Mouse (Mus musculus) layer of hippocampus, adult 8-10 months (tissue): ENCODE measurements around the gene F11r. TPM values are rescaled to one million over a fixed set of nuclear protein-coding genes. Genes with fewer than 3 reads are reported as not detected.

Experiments
- total RNA-seq, 4 experiments: library from RNA; stranded (reverse); gene quantifications; 2 replicates each; pipeline ENCODE4 v1.2.4; 2022

The F11r gene
- total RNA-seq, 4 experiments from 2014 or later = 4.8 to 18.6 (median 11.1) TPM

Other genes starting within 250 kb of the F11r start
- gene Pcp4l1, start 241.3 kb upstream of the F11r start, total RNA-seq = 10 to 100 TPM; 42.4 to 47.5 (median 44.4) TPM
- under 1 TPM in 2 of 4 experiments, not detected in 2; 0.10 to 0.36 TPM for gene Nr1i3, start 223.6 kb upstream of the F11r start, total RNA-seq
- gene Tomm40l, start 215.0 kb upstream of the F11r start, total RNA-seq = 10 to 100 TPM; 69.3 to 85.0 (median 74.9) TPM
- 1 to 10 TPM; 1.9 to 3.1 (median 2.5) TPM for gene Apoa2, start 212.5 kb upstream of the F11r start, total RNA-seq
- gene Fcer1g, start 203.2 kb upstream of the F11r start, total RNA-seq = 10 to 100 TPM; 10.9 to 95.1 (median 48.8) TPM
- gene Adamts4, start 187.1 kb upstream of the F11r start, total RNA-seq = 10 to 100 TPM; 11.6 to 13.7 (median 12.4) TPM
- gene Ndufs2, start 186.1 kb upstream of the F11r start, total RNA-seq = 100 to 1,000 TPM; 263 to 286 (median 271) TPM
- 10 to 100 TPM; 63.5 to 76.8 (median 70.2) TPM for gene B4galt3, start 167.2 kb upstream of the F11r start, total RNA-seq
- gene Ppox, start 156.3 kb upstream of the F11r start, total RNA-seq = 10 to 100 TPM; 28.5 to 37.1 (median 33.3) TPM
- 10 to 100 TPM; 53.7 to 63.6 (median 58.8) TPM for gene Usp21, start 149.5 kb upstream of the F11r start, total RNA-seq
- 100 to 1,000 TPM; 101 to 113 (median 108) TPM for gene Ufc1, start 142.5 kb upstream of the F11r start, total RNA-seq
- gene Dedd, start 108.4 kb upstream of the F11r start, total RNA-seq = 10 to 100 TPM; 35.7 to 41.2 (median 38.2) TPM
- gene Nit1, start 91.9 kb upstream of the F11r start, total RNA-seq = 10 to 100 TPM; 40.1 to 54.1 (median 45.6) TPM
- gene Pfdn2, start 91.9 kb upstream of the F11r start, total RNA-seq = 100 to 1,000 TPM in 3 of 4 experiments, 10 to 100 TPM in 1; 97.7 to 171 (median 130) TPM
- 10 to 100 TPM in 2 of 4 experiments, 1 to 10 TPM in 2; 5.1 to 11.7 (median 8.2) TPM for gene Klhdc9, start 76.7 kb upstream of the F11r start, total RNA-seq
- gene Nectin4, start 67.4 kb upstream of the F11r start, total RNA-seq = 1 to 10 TPM; 5.6 to 7.6 (median 6.5) TPM
- 1 to 10 TPM; 1.9 to 8.7 (median 4.9) TPM for gene Arhgap30, start 48.6 kb upstream of the F11r start, total RNA-seq
- 100 to 1,000 TPM; 110 to 142 (median 124) TPM for gene Usf1, start 26.2 kb upstream of the F11r start, total RNA-seq
- 10 to 100 TPM in 1 of 4 experiments, 1 to 10 TPM in 3; 3.0 to 10.0 (median 4.6) TPM for gene Tstd1, start 18.7 kb upstream of the F11r start, total RNA-seq
- 1 to 10 TPM; 5.1 to 6.3 (median 5.6) TPM for gene Alyref2, start 65.9 kb downstream of the F11r start, total RNA-seq
- gene Itln1, start 97.8 kb downstream of the F11r start, total RNA-seq = not detected
- 1 to 10 TPM in 2 of 4 experiments, not detected in 2; 1.5 to 1.6 TPM for gene Cd244a, start 121.7 kb downstream of the F11r start, total RNA-seq
- 1 to 10 TPM in 2 of 4 experiments, under 1 TPM in 2; 0.25 to 6.0 (median 2.4) TPM for gene Ly9, start 169.9 kb downstream of the F11r start, total RNA-seq
- gene Slamf7, start 215.5 kb downstream of the F11r start, total RNA-seq = under 1 TPM in 1 of 4 experiments, not detected in 3; 0.13 TPM
- 1 to 10 TPM in 2 of 4 experiments, under 1 TPM in 1, not detected in 1; 0.72 to 8.2 (median 5.9) TPM for gene Cd48, start 244.5 kb downstream of the F11r start, total RNA-seq